Mouse (Mus musculus): ENCODE data around the gene Slc29a2.

GRCm38 (mm10) chr19:5023621-5024479 lies at the start of gene Slc29a2:
- TF ChIP-seq EP300 (IDR thresholded peaks at IDR 0.05; ENCODE audit: low read length) (no peak), JUND (conservative IDR thresholded peaks at IDR 0.05; ENCODE audit: low read depth, low read length) (no peak), NRF1 (IDR thresholded peaks at IDR 0.05; ENCODE audit: low read depth, low read length) (no peak; the same call in 1 of the 2 replicates), KAT2A (IDR thresholded peaks at IDR 0.05; ENCODE audit: insufficient replicate concordance, low read length) (no peak), E2F4 (IDR thresholded peaks at IDR 0.05; ENCODE audit: insufficient replicate concordance, low read depth, low read length) (0 out of 2 replicates have a peak, but pooled peaks have one; percentile 48), POLR2A (IDR thresholded peaks at IDR 0.05; ENCODE audit: low read depth, low read length) (peak; percentile 97), USF2 (conservative IDR thresholded peaks at IDR 0.05; ENCODE audit: low read depth, low read length) (no peak)
